Comparison of ENCODE assay signal across 9 mouse cellular contexts in genomic region chr19:10421986-10422976, GRCm38 (mm10). TPM values are rescaled to one million over a fixed set of nuclear protein-coding genes. Genes with fewer than 3 reads are reported as not detected.
DNase-seq lines count a peak whose midpoint lies in the region; ATAC-seq lines count a peak whose summit lies in the region.
"Had no signal": no experiment of that assay in that cellular context is flagged by ENCODE, and none has a peak within 500 bp of the region (broad histone marks: within the 10 kb centered on the region; RNA-seq: fewer than 3 reads in every experiment).

No protein-coding gene starts in this region.

- H3K4me1 ChIP-seq in liver, embryonic 12.5 days = peaks cover 8% of the 10 kb centered on the region; the same call in 1 of the 2 replicates
- H3K4me1 ChIP-seq in forebrain, embryonic 13.5 days = peaks cover 27% of the 10 kb centered on the region
- H3K4me1 ChIP-seq in limb, embryonic 12.5 days (replicated peaks) = peaks cover 41% of the 10 kb centered on the region
- peaks cover 31% of the 10 kb centered on the region for H3K4me1 ChIP-seq in stomach, embryonic 15.5 days

- no peak overlapping the region for H3K27ac ChIP-seq in liver, embryonic 12.5 days
- no peak overlapping the region for H3K27ac ChIP-seq in forebrain, embryonic 13.5 days
- no peak overlapping the region for H3K27ac ChIP-seq in limb, embryonic 12.5 days
- no peak overlapping the region for H3K27ac ChIP-seq in stomach, embryonic 15.5 days

- H3K9me3 ChIP-seq in liver, embryonic 12.5 days (replicated peaks) = no peaks in the 10 kb centered on the region
- no peaks in the 10 kb centered on the region for H3K9me3 ChIP-seq in forebrain, embryonic 13.5 days (replicated peaks)
- H3K9me3 ChIP-seq in limb, embryonic 12.5 days = no peaks in the 10 kb centered on the region
- H3K9me3 ChIP-seq in stomach, embryonic 15.5 days = no peaks in the 10 kb centered on the region

- no peaks in the 10 kb centered on the region for H3K36me3 ChIP-seq in liver, embryonic 12.5 days
- 0 out of 2 replicates have a peak, but pooled peaks cover 5% of the 10 kb centered on the region for H3K36me3 ChIP-seq in forebrain, embryonic 13.5 days (ENCODE audit: poor library complexity, severe bottlenecking)
- no peaks in the 10 kb centered on the region for H3K36me3 ChIP-seq in limb, embryonic 12.5 days
- H3K36me3 ChIP-seq in stomach, embryonic 15.5 days = no peaks in the 10 kb centered on the region

- no peak for ATAC-seq in liver, embryonic 12.5 days
- peak; percentile 44 for ATAC-seq in forebrain, embryonic 13.5 days
- ATAC-seq in limb, embryonic 12.5 days (ENCODE audit: insufficient number of reproducible peaks, insufficient read depth, low FRiP score, low TSS enrichment, low read depth) = no peak
- no peak for ATAC-seq in stomach, embryonic 15.5 days (ENCODE audit: insufficient read depth, low FRiP score, low read depth)

- H3K9ac ChIP-seq in liver, embryonic 12.5 days = 0 out of 2 replicates have a peak overlapping the region, but pooled peaks have one; percentile 2
- peak overlapping the region; percentile 50 for H3K9ac ChIP-seq in forebrain, embryonic 13.5 days
- peak overlapping the region; percentile 55 for H3K9ac ChIP-seq in limb, embryonic 12.5 days (replicated peaks)
- no peak overlapping the region for H3K9ac ChIP-seq in stomach, embryonic 15.5 days

- peak overlapping the region; percentile 29 for H3K4me3 ChIP-seq in liver, embryonic 12.5 days
- H3K4me3 ChIP-seq in forebrain, embryonic 13.5 days = peak overlapping the region; percentile 28
- peak overlapping the region; percentile 40 for H3K4me3 ChIP-seq in limb, embryonic 12.5 days (replicated peaks)
- H3K4me3 ChIP-seq in stomach, embryonic 15.5 days (replicated peaks) = peak overlapping the region; percentile 23

- 6% methylated on average over 53 of the region's 53 CpGs for WGBS in liver, embryonic 12.5 days (ENCODE audit: insufficient replicate concordance)
- WGBS in forebrain, embryonic 13.5 days = 4% methylated on average over 53 of the region's 53 CpGs
- 2% methylated on average over 53 of the region's 53 CpGs for WGBS in limb, embryonic 12.5 days
- 7% methylated on average over 45 of the region's 53 CpGs for WGBS in stomach, embryonic 15.5 days

- H3K4me2 ChIP-seq in liver, embryonic 12.5 days = peak overlapping the region; percentile 54
- H3K4me2 ChIP-seq in forebrain, embryonic 13.5 days = peak overlapping the region; percentile 60
- H3K4me2 ChIP-seq in limb, embryonic 12.5 days = peak overlapping the region; percentile 71
- H3K4me2 ChIP-seq in stomach, embryonic 15.5 days = peak overlapping the region; percentile 58

- peaks cover 95% of the 10 kb centered on the region for H3K27me3 ChIP-seq in liver, embryonic 12.5 days (replicated peaks)
- peaks cover 6% of the 10 kb centered on the region; the same call in 1 of the 2 replicates for H3K27me3 ChIP-seq in forebrain, embryonic 13.5 days
- H3K27me3 ChIP-seq in limb, embryonic 12.5 days = peaks cover 63% of the 10 kb centered on the region
- peaks cover 3% of the 10 kb centered on the region; the same call in 1 of the 2 replicates for H3K27me3 ChIP-seq in stomach, embryonic 15.5 days (replicated peaks)

- DNase-seq in liver = no peak
- DNase-seq in layer of hippocampus, adult 8-10 months (ENCODE audit: low spot score in 2 of 2) = no peak
- no peak for DNase-seq in urinary bladder, postnatal 10 days (ENCODE audit: low spot score)
- no peak for DNase-seq in T-cell, adult 2 months (ENCODE audit: low spot score)
- DNase-seq: cerebellum, adult 8-10 months had no signal

RNA-seq across cellular contexts. Expression of gene Syt7, which starts 33.4 kb away (rescaled TPM):
- 0.56 and 0.91 TPM in 2 replicates for polyA plus RNA-seq in liver, embryonic 12.5 days (2016; fragmentation: Nextera tagmentation; extraction: Ambion mirVana)
- polyA plus RNA-seq in forebrain, embryonic 13.5 days (2015; fragmentation: Nextera tagmentation; extraction: Ambion mirVana) = 4.4 and 5.0 TPM in 2 replicates
- polyA plus RNA-seq in limb, embryonic 12.5 days (2016; fragmentation: Nextera tagmentation; extraction: Ambion mirVana) = 0.33 and 0.84 TPM in 2 replicates
- 2.6 and 3.3 TPM in 2 replicates for polyA plus RNA-seq in stomach, embryonic 15.5 days (2015; fragmentation: Nextera tagmentation; extraction: Ambion mirVana)
- total RNA-seq in layer of hippocampus, adult 8-10 months (2022) = 100 to 1,000 TPM; 241 to 317 (median 281) TPM

RNA-seq across cellular contexts. Expression of gene Lrrc10b, which starts 35.0 kb away (rescaled TPM):
- 0.06 and 0.12 TPM in 2 replicates for polyA plus RNA-seq in liver, embryonic 12.5 days (2016; fragmentation: Nextera tagmentation; extraction: Ambion mirVana)
- 0.25 and 0.40 TPM in 2 replicates for polyA plus RNA-seq in forebrain, embryonic 13.5 days (2015; fragmentation: Nextera tagmentation; extraction: Ambion mirVana)
- polyA plus RNA-seq in limb, embryonic 12.5 days (2016; fragmentation: Nextera tagmentation; extraction: Ambion mirVana) = 0.10 and 0.26 TPM in 2 replicates
- polyA plus RNA-seq in stomach, embryonic 15.5 days (2015; fragmentation: Nextera tagmentation; extraction: Ambion mirVana) = 0.57 and 0.91 TPM in 2 replicates
- total RNA-seq in layer of hippocampus, adult 8-10 months (2022) = 10 to 100 TPM; 47.8 to 70.9 (median 54.8) TPM
